Mouse (Mus musculus) naive thymus-derived CD4-positive, alpha-beta T cell, adult 2 months (primary cell): ENCODE results near the gene Epas1.

Experiments
- DNase-seq: peaks from one replicate; pipeline ENCODE4 v3.0.0-alpha.2; 2011; ENCODE audit warnings: low read depth

The Epas1 gene

DNA sequence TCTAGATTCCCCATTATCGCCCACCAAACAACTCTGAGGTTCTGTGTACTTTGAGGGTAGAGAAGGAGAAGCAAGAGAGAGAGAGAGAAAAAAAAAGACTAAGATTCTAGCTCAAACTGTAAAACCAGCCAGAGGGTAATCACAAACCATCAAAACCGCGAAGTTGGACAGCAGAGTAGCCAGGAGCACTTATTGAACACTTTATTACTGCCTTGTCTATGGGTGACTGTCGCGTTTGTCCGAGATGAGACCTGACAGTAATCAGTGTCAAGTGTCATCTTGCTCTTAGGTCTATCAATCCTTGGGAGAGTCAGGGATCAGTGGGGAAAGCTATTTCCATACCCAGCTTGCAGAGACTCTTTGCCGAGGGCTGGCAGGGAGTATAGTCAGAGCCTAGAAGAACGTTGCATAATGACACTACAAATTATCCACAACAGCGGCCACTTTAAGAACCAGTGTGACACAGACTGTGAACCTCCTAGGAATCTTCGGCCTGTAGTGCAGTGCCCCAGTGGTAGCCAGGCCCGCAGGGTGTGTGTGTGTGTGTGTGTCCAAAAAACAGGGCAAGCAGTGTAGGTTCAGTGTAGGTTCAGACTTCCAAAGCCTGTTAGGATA is 2.2 kb downstream of the Epas1 start:
- no peak for DNase-seq

DNA sequence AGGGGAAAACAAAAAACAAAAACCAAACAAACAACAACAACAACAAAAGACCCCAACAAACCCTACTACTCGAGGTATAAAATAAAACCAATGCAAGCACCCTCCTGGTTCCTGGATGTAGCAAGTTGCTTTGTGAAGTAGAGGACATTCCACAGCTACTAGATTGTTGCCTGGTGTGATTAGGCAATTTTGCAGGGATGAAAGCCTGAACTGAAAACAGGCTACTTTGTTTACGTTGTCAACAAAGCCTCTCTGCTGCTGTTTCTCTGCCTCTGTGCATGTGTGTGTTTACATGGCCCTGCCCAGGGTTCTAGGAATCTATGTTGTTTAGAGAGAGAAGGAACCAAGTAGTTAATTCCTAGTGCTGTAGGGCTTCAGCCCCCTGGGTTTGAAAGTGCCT is 4.1 kb downstream of the Epas1 start:
- no peak for DNase-seq

- no peak for DNase-seq
These were observed 8.4 kb downstream of the Epas1 start for GRCm38 (mm10) chr17:86761859-86762258.

DNA sequence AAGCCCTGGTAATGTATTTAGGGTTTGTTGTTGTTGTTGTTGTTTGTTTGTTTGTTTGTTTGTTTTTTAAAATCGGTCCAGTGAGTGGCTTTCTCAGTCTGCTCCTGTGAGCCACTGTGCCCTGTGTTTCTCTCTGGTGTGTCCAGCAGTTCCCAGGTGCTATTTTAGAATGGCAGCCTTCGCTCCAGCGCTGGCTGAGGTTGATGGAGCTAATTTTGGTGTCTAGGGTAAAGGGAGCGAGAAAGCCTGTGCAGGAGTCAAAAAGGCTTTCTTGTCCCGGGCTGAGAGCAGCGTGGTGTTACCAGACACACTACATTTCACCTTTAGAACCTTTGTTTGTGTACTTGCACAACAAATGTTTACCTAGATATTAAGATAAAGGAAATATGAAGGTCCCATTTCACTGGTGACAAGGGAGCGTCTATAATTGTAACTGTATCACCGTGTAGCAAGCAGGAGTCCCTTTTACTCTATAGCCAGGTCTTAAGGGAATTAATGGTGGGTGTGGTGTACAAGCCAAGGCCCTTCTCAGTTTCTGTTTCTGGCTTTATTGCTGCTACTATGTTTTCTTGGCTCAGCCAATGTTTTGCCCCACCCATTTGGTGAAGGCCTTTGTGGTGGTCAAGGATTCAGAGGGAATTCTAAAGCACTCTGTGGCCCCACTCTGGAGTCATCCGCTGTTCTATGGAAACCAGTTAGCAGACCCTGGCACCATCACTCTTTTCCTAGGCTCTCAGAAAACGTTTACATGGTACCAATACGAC is 9.2 kb downstream of the Epas1 start:
- DNase-seq: no peak

DNA sequence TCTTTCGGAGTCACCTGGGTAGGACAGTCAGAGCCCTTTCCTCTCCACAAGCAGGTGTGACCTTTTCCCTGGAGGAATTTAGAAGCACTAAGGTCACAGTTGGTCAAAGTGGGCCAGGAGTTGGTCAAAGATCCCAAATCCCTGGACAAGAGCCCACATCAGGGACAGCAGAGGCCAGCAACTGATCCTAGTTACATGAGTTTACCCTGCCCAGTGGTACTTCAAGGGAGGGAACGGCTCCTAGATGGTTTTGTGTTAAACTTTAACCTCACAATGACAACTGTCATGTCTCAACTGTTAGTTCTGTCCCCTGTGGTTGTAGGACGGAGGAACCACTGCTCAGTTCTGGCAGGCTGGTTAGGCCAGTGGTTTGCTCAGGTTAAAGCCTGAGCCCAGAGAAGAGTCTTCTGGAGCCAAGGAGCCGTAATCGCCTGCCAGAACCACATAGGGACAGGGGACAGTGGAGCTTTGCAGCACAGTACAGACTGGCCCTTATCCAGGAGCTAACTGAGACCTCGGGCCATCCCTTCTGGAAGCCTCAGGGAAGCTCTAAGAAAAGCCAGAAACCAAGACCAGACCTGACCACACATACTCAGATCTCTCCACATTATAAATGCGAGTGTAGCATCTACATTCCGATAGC is 12.4 kb downstream of the Epas1 start:
- DNase-seq: no peak

DNA sequence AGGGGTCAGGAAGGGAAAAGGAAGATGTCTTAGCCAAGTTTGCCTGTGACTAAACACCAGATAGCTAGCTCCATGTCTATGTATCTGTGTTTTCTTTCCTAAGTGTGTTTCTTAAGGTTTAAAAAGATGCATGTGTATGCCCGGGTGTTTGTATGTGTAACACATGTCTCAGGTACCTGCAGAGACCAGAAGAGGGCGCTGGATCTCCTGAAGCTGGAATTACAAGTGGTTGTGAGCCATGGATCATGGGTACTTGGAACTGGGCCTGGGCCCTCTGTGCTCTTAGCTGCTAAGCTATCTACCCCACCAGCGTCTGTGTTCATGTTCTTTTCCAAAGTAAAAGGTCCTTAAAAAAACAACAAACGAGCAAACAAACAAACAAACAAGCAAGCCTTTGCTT is 12.9 kb downstream of the Epas1 start:
- DNase-seq: no peak

DNA sequence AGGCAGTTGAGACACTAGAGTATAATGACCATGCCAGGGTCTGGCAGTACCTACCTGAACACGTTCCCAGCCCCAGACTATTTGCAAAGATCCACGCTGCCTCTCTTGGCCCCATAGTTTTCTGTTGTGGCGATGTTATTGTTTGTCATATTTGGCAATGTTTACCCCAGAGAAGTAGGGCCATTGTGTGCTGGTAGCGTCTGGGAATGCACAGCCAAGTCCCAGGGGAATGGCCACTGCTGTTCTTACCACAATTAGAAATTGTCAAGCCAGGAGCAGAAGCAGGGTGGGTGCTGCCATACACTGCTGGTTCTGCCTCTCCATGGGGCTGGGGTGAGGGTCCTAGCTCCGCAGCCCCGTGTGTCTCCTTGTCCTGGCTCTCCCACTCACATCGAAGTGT is 15.1 kb downstream of the Epas1 start:
- DNase-seq: no peak

DNA sequence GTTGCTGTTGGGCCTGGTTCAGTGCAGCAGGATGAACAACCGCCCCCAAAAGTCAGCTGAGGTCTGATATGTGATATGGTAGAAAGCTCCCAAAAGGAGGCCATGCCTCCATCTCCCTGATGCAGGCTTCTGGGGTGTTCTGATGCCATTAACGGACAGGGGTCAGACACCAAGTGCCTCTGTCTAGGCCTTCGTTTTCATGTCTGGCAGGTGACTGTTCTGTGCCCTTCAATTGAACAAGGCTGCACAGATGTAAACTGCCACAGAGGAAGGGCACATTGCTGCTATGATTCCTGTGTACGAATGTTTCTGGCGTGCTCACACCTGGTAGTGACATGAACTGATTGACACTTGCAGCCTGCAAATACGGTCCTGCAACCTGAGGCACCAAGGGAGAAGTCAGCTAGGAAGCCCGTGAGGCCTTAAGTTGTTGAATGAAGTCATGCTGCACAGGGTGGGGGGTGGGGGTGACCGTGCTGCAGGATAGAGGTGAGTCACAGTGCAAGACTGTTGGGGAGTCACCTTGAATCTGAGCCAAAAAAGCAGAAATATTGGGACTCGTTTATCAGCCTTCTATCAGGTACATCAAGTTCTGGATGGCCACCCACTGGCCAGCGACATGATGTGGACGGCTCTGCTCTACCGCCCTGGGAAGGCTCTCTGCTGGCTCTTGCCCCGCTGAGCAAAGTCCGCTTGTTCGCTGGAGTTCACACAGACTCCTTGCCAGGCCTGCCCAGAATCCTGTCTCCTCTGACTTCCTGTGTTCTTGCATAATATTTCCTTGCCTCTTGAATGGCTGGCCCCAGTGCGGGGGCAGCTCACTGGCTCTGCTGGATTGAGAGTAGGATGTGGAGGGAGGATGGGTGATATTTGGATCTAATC is 16.1 kb downstream of the Epas1 start:
- no peak for DNase-seq

- no peak for DNase-seq
These were observed 17.3 kb downstream of the Epas1 start for GRCm38 (mm10) chr17:86770848-86771247.

- DNase-seq: no peak
These were observed 18.5 kb downstream of the Epas1 start for GRCm38 (mm10) chr17:86772035-86772434.

DNA sequence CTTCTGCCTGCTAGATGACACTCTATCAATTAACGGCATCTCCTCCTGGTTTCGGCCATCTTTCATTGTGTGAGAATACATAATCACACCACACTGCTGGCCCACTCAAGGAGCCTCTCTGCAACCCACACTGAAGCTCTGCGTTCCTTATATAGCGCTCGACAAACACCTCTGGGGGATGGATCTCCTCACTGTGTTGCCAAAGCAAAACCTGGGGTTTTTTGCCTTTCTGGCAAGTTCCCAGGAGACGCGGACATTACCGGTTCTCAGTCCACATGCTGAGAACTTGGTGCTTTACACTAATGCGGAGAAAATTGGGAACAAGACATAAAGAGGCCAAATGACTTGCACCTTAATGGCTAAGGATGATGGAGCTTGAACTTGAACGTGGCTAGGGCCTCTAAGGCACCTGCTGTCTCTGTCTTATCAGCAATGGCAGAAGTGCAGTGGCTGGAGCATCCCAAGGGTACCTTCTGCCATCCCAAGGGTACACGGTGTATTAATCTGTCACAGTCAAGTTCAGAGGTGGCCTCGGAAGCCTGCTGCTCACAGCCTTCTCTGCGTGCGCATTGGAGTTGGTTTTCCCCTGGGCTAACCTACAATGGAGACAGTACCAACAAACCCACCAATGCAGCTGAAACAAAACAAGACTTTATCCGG is 19.6 kb downstream of the Epas1 start:
- no peak for DNase-seq

GRCm38 (mm10) chr17:86776538-86776937 is 23.0 kb downstream of the Epas1 start:
- no peak for DNase-seq

- DNase-seq: no peak
These were observed 24.6 kb downstream of the Epas1 start for GRCm38 (mm10) chr17:86778147-86778546.

DNA sequence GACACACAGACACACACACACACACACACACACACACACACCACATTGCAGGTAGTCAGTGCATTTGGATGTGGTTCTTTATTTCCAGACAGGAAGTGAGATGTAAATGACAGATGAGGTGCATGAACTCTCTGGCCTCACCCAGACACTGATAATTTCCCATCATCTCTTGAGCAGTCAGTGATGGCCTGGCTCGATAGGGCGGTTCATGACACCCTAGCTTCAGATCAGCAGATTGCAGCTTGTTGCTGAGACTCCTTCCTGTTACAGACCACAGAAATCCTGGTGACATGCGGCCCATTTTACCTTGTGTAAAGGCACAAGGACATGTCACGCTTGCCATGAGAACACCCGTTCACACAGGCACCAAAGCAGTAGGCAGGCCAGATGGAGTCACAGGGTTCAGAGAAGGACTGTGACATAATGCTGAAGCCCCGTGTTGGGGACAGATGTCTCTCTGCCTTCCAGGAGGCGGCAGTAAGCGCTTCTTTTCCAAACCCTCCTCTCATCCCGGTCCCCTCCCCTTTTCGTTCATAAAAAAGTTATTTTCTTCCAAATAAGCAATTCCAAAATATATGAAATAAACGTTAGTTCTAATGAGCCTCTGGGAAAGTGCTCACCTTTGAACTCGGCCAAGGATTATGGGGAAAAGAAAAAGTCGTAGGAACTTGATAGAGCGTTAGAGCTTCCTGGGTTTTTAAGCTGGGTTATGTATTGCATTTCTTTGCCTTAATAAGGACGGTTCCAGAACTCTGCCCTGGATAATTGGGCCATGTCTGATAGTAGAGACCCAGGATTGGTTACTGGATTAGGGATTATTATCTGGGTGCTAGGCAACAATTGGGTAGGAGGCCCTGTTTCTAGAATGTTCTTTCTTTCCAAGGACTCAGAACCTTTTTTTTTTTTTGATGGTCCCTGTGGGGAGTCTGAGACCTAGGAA is 26.0 kb downstream of the Epas1 start:
- DNase-seq: peak; percentile 80

DNA sequence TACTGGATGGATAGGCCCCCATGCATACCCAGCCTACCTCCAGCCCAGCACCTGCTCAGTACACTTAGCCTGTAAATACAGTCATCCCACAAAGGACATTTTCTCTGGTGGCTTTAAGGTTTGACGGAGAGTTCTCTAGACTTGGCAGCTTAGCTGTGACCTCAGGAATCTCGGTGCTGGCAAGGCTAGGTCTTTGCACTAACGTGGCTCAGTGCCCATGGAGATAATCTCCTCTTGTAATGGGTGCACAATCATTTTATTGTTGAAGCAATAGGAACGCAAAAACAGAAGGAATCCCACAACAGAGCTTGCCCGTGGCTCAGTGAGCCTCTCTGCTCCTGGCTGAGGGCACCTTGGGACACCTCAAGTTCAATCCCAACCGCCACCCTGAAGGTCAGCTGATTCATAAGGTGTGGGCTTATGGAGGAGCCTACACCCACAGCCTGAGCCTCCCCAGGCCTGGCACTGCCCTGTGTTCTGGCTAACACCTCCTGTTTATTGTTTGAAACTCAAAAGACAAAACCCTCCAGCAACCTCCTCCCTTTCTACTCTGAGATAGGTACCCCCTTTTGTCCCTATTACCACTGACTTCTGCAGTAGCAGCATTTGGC is 27.3 kb downstream of the Epas1 start:
- DNase-seq: no peak

- DNase-seq: no peak
These were observed 28.4 kb downstream of the Epas1 start for GRCm38 (mm10) chr17:86781755-86782400.

DNA sequence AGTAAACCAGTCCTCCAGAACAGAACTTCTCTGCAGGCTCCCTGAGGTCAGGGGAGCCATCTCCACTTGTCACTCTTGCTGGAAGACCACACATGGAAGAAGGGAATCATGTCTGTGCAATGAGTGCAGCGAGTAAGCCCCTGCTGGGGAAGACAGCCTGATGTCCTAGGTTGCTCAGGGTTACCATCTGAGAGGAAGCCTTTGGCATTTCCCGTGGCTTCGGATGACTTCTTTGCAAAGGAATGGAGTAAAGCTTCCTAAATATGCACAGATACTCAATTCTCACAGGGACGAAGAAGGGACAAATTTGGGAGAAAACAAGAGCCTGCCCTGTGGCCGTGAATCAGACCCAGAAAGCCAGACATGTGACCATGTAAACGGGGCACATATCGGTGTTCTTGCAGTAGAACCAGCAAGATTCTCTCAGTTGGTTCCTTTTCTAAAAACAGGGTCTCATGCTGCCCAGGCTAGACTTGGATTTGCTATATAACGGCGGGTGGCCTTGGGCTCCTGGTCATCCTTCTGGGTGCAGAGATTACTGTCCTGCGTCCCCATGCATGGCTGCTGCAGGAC is 31.0 kb downstream of the Epas1 start:
- DNase-seq: no peak

- no peak for DNase-seq
These were observed 32.1 kb downstream of the Epas1 start for GRCm38 (mm10) chr17:86785612-86786011.

DNA sequence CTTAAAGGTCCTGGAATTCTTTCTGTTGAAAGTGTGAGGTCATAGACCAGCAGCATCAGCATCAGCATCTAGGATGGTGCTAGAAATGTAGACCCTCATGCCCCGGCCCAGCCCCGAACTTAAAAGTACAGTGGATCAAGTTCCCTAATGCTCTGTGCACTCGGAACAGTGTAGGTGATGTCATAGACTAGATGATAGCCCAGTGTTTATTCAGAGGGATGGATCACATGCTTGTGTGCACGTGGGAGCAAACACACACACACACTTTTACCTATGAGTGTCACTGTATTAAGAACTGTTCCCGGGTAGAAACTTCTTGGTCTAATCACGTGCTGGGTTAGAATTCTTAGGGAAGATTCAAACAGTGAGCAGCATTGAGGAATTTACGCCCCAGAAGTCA is 33.0 kb downstream of the Epas1 start:
- no peak for DNase-seq
